Mouse (Mus musculus) stomach, postnatal 0 days (tissue): ENCODE measurements around the gene Lage3.

Experiments
- CTCF ChIP-seq: IDR thresholded peaks from 2 replicates; pipeline ENCODE4 v1.5.1; 2016; ENCODE audit warnings: antibody characterized with exemption, low read depth, mild to moderate bottlenecking, moderate library complexity
- EP300 ChIP-seq: optimal IDR thresholded peaks from 2 replicates; pipeline ENCODE3; 2016; ENCODE audit warnings: antibody characterized with exemption

DNA sequence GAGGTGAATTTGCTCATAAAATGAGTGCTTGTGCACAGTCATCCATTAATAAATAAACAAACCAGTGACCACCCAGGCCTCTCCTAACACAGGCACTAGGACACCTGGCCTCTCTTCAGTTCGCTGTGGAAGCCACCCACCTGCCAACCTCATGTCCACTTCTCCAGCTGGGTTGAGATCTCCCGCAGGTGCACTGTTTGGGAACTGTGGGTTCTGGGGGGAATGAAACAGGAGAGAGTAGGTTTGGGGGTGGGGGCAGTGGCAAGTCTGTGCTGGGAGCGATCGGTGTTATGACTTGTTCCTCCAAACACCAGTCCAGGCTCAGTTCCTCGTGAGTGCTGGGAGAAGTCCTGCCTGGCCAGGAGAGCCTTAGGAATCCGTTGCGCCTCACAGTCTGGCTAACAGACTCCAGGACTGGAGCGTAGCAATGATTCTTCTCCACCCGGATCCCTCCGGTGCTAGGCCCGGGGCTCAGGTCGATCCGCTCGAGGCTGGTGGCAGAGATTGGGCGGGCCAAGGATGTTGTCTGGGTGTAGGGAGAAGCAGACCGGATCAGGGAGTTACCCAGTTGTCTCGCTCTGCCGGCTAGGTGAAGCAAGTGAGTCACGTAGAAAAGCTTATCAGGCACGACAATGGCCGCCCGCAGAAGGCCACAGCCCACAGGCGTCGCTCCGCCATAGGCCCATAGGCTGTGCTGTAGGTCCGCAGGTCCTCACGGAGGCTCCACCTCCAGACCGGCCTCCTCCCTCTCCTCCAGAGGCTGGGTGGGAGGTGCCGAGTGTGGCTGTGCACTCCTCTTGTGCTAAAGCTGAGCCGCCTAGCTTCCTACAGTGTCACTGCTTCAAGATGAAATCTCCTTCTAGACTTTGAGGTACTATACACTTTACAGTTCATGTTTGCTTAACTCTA, 39.4 kb upstream of the Lage3 start, which contains the start of the genes Fam3a and Ikbkg:
- peak; percentile 76 for TF ChIP-seq CTCF
- TF ChIP-seq EP300, result no peak
